Mouse (Mus musculus): ENCODE measurements around the gene Scn5a.

DNA sequence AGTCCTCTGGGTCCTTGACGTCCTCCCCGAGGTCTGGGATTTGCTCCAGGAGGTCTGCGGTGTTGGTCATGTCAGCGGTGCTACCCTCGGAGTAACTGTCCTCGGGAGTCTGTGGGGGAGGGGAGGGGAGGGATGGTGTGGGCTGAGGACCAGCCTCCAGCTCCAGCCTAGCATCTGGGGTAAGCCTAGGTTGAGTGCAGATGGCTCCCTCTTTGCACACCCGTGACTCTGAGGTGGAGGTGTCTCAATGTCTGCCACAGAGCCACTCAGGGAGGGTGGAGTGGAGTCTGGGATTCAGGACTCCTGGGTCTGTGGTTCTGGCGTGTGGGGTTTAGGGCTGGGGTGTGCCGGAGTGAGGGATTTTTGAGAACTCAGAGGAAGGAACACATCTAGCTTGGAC lies 65.8 kb downstream of the Scn5a start:
- TF ChIP-seq CTCF (IDR thresholded peaks at IDR 0.05; ENCODE audit: low read depth, low read length) = no peak
- TF ChIP-seq TAL1 (conservative IDR thresholded peaks at IDR 0.05; ENCODE audit: low read depth, low read length) = no peak
- TF ChIP-seq GATA1 (IDR thresholded peaks at IDR 0.05; ENCODE audit: borderline replicate concordance, low read length) = no peak
